Mouse (Mus musculus) frontal cortex, postnatal 14 days (tissue): ENCODE measurements around the gene Col17a1.

Source experiments
- DNase-seq, 2 experiments: peaks; one replicate each; pipeline ENCODE4 v3.0.0; 2022; ENCODE audit warnings: low spot score in 2 of 2

The Col17a1 gene

DNA sequence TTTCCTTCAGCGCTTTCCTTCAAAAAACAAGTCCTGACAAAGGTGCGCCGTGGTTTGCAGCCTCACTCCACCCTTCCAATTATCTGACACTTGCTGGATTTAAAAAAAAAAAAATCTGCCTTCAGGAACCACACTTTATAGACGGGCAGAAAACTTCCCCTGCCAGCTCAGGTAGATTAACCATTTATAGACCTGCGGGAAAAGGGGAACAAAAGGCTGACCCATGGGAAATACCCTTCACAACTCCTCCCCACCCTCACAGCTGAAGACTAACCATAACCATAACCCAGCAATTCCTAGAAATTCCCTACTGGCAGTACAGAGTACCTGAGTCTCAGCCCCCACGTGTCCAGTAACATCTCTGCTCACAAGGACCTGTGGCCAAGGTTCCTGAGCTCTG, at the start of gene Col17a1:
Col17a1 (minus strand) TSS at position 101 of the 400 bp plus-strand sequence.
- DNase-seq, result no peak

DNA sequence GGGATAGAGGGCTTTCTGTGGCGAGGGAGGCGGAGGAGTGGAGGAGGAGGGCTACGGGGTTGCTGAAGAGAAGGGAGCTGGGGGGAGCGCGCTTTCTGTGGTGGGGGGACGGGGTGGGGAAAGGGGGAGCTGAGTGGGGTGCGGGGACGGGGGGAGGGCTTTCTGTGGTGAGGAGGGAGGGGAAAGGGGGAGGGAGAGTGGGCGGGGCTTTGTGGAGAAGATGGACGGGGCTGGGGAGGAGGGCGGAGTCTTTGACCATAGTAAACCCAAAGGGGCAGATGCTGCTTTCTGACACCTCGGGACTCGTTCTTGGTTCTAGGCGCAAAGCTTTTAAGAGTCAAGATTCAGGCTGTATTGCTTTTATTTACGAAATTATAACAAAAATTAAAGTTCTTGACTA, 40.0 kb upstream of the Col17a1 start:
- peak in 1 of 2 experiments; percentile 17 for DNase-seq

- peak; percentile 98 to 99 for DNase-seq
Measured at GRCm38 (mm10) chr19:47731071-47731881, 39.4 kb upstream of the Col17a1 start, which contains the start of gene Sfr1. TSS of gene Sfr1 (plus strand) at chr19:47731682.

- DNase-seq, result peak; percentile 42 to 48
Measured at GRCm38 (mm10) chr19:47730691-47731070, 38.8 kb upstream of the Col17a1 start.

DNA sequence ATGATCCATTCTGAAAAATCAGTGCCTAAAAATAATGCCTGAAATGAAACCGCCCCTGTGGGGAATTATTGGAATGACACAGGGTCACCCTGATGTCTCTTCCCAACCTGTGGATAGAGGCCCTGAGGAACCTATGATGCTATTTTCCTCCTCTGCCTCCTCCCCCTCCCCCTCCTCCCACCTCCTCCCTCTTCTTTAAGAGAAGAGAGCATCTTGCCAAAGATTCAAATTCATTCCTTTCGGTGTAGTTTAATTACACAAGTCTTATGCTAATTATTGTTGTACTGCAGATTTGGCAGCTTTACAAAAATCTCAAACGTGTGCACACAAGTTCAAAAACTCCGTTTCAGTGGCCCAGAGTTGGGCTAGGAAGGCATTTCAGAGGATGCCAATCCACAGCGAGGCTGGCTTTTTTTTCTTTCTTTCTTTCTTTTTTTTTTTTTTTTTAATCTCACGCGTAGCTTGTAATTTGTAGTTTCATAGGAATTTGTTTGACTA, 33.8 kb upstream of the Col17a1 start:
- no peak for DNase-seq

- no peak for DNase-seq
Measured at GRCm38 (mm10) chr19:47724903-47725302, 33.0 kb upstream of the Col17a1 start.

- no peak for DNase-seq
Measured at GRCm38 (mm10) chr19:47722471-47722870, 30.6 kb upstream of the Col17a1 start.

DNA sequence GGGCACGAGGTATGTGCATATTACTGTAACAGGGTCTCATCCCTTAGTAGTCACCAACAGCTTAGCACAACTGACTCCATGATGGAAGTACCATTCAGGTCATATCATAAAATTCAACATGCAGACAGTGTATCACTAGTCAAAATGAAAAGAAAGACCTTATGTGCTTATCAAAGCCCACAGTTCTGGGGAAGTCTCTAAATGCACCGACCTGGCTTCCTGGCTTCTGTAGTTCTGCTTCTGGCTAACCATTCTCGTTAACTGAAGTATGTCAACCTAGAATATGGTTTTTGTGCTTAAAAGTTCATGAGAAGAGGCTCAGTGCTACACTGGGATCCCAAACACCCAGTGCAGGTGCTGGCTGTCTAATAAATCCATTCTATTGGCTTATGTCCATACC, 27.3 kb upstream of the Col17a1 start:
- DNase-seq, result no peak

DNA sequence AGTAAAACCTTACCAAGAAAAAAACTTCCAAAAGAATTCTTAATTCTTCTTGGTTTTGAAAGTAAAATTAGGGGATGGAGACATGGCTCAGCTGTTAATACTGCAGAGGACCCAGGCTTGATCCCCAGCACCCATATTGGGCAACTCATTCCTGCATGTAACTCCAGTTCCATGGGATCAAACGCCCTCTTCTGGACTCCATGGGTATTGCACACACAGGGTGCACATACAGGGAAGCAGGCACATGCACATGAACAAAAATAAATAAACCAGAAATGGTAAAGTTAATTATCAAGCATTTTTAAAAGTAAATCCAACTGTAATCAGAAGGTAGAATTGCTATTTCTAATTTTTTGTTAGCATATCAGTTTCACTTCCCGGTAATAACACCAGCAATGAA, 24.2 kb upstream of the Col17a1 start:
- DNase-seq, result no peak

DNA sequence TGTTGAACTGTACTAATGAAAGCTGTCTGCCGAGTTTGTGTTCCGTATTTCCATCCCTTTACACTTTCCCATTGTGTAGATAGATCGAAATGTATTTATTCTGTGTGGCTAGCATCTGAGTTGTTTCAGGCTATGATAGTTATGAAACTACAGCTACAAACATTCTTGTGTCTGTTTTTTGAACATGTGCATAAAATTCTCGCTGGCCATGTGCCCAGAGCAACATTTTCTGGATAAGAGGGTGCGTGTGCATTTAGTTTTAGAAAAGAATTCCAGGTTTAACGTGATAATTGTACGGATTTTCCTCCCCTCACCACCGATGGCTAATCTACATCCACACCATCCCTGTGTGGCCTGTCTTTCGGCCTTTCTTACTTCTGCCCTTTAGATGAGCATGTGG, 21.6 kb upstream of the Col17a1 start:
- no peak for DNase-seq

DNA sequence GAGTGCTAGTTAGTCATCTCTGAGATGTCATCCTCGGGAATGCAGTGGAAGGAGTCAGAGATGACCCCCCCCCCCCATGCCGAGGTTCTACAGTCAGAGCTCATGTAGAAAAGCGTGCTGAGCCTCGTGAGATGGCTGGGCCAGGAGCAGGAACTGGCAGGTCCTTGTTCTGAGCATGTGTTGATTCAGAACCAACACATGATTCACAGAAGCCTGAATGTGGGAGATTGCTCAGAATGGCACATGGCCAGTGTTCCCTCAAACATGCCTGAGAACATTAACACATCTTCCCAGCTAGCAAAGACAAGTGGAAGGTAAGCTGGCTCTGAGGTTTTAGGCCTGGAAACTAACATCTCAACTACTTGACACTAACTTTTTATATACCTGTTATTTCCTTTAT, 18.5 kb upstream of the Col17a1 start:
- DNase-seq, result no peak

GRCm38 (mm10) chr19:47705772-47706309, 13.9 kb upstream of the Col17a1 start:
- no peak for DNase-seq

DNA sequence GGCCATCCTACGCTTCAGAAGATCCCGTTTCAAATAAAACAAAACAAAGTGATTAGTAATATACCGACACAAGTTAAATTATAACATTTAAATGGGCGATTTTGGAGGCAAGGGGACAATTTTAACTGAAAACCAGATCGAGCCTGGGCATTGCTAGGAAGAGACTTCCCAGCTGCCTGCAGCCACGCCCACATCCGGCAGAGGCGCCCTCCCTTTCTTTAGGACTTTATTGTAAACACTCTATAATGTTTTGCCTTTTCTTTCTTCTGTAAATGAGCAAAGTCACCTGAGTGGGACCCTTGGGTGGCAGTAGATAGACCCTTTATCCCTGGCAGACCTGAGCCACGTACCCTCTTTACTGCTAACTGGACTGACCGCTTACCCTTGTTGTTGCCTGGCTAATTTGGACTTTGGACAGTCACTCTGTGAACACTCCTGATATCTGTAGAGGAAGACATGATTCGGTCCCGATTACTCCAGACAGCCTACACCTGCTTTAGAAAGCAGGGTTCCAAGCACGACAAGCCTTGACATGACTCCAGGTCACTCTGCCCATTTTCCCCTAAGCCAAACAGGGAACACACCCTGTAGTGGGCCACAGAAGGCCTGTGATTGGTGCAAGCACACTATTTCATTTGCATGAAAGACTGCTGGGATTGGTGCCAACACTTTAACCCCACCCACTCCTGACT, 13.3 kb upstream of the Col17a1 start:
- DNase-seq, result no peak

DNA sequence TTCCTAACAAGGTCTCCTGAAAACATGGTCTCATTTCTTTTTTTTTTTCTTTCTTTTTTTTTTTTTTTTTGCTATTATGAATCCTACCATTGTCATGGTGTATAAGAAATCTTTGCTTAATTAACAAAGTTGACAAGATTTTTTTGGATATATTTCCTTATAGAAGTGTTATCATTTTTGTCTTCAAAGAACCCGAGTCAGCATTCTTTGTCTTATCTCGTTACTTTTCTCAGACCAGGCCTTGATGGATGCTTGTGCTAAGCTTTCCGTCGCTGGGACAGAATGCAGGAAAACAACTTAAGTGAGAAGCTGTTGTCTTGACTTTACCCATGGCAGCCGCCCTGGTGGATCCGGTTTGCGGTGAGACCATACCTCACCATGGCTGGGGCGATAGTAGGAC, 8.6 kb upstream of the Col17a1 start:
- no peak for DNase-seq

DNA sequence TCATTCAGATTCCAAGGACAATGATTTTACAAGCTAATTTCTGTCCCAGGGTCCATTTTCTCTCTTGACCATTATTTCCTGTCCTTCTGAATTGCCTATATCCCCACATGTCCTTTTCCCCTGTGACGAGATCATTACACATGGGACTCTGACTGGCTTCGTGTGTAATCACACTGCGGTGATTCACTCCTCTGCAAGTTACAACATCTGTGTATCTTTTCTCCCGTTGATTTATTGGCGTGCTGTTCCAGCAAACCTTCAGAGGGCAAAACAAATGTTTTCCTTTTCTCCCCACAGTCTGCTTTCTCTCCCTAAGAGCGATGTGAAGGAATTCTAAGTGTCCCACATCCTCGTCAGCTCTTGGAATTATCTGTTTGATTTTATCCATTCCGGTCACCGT, 7.8 kb upstream of the Col17a1 start:
- no peak for DNase-seq

DNA sequence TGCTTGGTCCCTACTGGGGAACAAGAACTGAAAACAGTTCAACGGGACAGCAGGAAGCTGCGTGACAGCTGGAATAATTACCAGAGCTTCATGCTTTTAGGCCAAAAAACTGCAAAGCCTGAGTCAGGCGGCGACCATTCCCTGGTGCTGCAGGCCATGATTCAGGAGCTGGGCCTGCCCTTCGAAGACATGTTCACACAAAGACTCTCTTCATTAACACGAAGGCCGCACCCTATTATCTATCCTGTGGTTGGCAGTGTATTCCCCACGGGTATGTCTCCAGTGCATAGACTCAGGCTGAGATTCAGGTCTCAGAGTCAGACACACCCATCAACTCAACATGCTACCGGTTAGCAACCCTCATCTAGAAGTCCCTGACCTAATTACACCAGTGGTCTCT, 6.4 kb upstream of the Col17a1 start:
- no peak for DNase-seq

DNA sequence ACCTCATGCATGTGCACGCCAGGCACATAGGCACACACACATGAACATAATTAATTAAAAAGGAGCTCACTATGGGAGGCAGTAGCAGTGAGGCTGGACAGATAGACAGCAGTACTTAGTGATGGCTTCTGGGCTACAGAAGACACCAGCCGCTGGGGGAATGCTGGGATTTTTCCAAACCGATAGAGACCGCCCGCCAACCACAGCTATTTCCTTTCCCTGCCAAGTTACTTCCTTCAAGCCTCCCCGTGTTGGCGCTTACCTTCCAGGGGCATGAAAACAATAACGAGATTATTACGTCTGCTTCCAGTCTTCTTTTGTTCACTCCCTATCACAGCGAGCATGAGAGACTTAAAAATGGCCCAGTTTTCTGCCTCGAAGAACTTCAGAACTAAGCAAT, 5.2 kb upstream of the Col17a1 start:
- DNase-seq, result no peak

DNA sequence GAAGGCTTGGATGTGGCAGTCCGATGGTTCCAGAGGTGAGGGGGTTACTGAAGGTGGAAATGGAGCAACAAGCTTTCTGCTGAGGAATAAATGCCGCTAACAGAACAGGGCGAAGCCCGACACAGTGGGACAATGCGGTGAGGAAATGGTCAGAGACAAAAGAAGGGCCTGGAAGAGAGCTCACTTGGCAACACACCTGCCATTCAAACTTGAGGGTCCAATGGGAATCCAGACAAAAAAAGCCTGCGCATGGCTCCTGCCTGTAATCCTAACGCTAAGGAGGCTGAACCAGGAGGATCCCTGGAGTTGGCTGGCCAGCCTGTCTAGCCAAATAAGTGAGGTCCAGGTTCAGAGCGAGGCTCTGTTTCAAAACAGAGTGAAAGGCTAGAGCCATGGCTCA, 4.5 kb upstream of the Col17a1 start:
- DNase-seq, result no peak

DNA sequence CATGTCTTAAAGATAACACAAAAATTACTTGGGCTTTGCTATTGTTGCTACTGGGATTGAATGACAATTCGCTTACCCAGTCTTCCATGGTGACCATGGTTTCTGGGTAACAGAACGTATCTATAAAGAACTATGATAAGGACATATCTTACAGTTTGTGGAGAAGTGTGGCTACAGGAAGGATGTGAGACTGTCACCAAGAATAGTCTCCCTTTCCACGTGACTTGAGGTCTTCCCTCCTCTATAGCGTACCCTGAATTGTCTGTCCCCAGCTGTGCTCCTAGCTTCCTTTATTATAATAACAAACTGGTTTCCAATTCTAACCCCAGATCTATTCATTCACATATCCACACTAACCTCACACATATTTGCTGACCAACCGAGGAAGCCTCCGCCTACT, 3.8 kb upstream of the Col17a1 start:
- DNase-seq, result no peak

DNA sequence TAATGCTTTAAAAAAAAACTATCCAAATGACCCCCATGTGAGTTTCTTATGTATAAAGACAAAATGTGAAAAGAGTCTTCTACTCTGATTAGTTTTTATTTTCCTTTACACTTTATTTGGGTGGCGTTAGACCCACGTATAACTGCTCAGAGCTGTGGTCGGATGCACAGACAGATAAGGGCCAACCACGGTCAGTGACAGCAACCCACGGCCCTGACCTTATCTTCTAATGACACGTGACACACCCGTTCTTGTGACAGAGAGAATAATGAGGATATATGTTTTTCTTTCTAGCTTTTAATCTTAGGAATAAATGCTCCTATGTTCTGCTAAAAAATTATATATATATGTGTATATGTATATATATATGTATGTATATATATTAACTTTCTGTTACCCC, 2.3 kb downstream of the Col17a1 start:
- no peak for DNase-seq

DNA sequence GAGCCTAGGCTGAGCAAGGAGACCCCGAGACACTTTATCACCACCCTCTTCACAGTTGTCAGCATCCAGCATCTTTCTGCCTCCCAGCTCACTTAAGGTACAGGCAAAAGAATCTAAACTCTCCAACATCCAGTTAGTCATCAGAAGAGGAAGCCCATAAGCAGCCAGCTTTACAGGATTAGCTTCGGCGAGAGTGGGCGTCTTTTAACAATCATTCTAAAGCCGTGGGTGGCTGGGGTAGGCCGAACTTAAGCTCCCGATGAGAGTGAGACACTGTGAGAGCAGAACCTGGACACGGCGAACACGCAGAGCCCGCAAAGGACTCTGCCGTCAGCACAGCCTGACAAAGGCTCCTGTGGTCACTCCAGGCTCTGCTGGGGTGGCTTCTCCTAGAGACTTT, 13.2 kb downstream of the Col17a1 start:
- DNase-seq, result peak; percentile 19 to 25

DNA sequence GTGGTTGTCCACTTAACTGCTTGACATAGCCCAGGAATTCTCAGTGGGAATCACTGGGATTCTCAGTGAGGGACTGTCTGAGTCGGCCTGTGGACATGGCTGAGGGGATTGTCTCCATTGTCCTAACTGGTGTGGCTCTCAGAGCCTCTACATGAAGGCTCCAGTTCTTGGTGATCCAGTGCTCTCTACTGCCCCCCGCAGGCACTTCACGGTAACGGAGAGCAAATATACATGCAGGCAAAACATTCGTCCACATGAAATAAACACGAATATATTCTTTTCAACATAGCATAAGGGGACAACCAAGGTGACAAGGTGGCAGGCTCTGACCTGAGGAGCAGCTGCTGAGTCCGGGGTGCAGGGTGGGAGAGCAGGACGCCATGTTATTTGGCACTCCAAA, 17.5 kb downstream of the Col17a1 start:
- no peak for DNase-seq

DNA sequence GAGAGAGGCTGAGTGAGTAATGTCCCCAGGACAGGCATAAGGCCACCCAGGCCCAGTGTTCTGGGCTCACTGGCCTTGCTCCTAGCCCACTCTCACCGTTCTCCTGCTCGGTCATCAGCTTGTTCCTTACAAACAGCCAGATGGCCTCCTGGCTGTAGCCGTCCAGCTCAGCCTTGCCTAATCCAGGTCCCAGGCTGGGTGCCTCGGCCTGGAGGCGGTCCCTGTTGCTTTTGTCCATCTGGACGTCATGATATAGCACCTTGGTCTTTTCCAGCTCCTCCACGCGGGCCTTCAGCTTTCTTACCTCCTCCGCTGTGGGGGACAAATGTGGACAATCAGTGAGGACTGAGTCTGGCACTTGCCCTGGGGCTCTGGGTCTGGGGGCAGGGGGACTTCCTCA, 23.5 kb downstream of the Col17a1 start:
- no peak for DNase-seq
